Mouse (Mus musculus) forebrain, embryonic 14.5 days (tissue): Measurements from ENCODE around the gene Esrra. TPM values are rescaled to one million over a fixed set of nuclear protein-coding genes. Genes with fewer than 3 reads are reported as not detected.
A peak's percentile ranks its signal among the peaks of the same experiment; 100 is the strongest.

ENCODE experiments used
- ATAC-seq: fragments of 200-750 bp; cut with Nextera tagmentation; 2 replicates; pipeline ENCODE4 v1.8.0; 2017; ENCODE audit warnings: mild to moderate bottlenecking, moderate library complexity
- DNase-seq: peaks from one replicate; pipeline ENCODE4 v3.0.0-alpha.2; 2015; ENCODE audit warnings: low spot score
- H3K27ac ChIP-seq: fragments of 300-500 bp; sonication (generic); 2 replicates; pipeline ENCODE4 v1.5.1; 2014; ENCODE audit warnings: low read depth, mild to moderate bottlenecking, control low read depth, low read length, moderate library complexity
- H3K27me3 ChIP-seq: fragments of 300-500 bp; sonication (generic); replicated peaks from 2 replicates; pipeline ENCODE4 v1.6.1; 2014; ENCODE audit warnings: low read length, control low read depth, mixed read lengths; ENCODE audit not compliant: control insufficient read depth, insufficient read depth
- H3K36me3 ChIP-seq: fragments of 300-500 bp; sonication (generic); 2 replicates; pipeline ENCODE4 v1.6.1; 2014; ENCODE audit warnings: low read length, control low read depth; ENCODE audit not compliant: control insufficient read depth, insufficient read depth
- H3K4me1 ChIP-seq: fragments of 300-500 bp; sonication (generic); 2 replicates; pipeline ENCODE4 v1.6.1; 2014; ENCODE audit warnings: antibody characterized with exemption, low read length, control low read depth; ENCODE audit not compliant: control insufficient read depth, insufficient read depth
- H3K4me2 ChIP-seq: fragments of 300-500 bp; sonication (generic); 2 replicates; pipeline ENCODE4 v1.6.1; 2014; ENCODE audit warnings: mild to moderate bottlenecking, control low read depth, low read length
- H3K4me3 ChIP-seq: fragments of 300-500 bp; sonication (generic); 2 replicates; pipeline ENCODE4 v1.5.1; 2014; ENCODE audit warnings: low read depth, low read length, control low read depth
- H3K9ac ChIP-seq: fragments of 300-500 bp; sonication (generic); 2 replicates; pipeline ENCODE4 v1.6.1; 2014; ENCODE audit warnings: mild to moderate bottlenecking, low read length, control low read depth, moderate library complexity
- H3K9me3 ChIP-seq: fragments of 300-500 bp; sonication (generic); replicated peaks from 2 replicates; pipeline ENCODE4 v1.6.1; 2016; ENCODE audit warnings: low read length, control low read depth, mixed read lengths; ENCODE audit not compliant: control insufficient read depth
- WGBS: fragments of 180-500 bp; shearing (Covaris S2); extraction: QIAGEN DNeasy Blood & Tissue Kit; methylation state at CpG from one replicate; pipeline ENCODE4 v1.1.7; 2014; 5-methylcytosine and 5-hydroxymethylcytosine counted together
- polyA plus RNA-seq: library from polyadenylated mRNA; unstranded; fragments of >200 nt; fragmentation: Nextera tagmentation; extraction: Ambion mirVana; gene quantifications from 2 replicates; pipeline ENCODE4 v1.2.1, GENCODE M21; 2014

Esrra gene
- polyA plus RNA-seq, 1 experiment from 2014 or later = 6.3 TPM

- H3K4me3 ChIP-seq = no peak overlapping the region
- no peak overlapping the region for H3K9ac ChIP-seq
- H3K4me2 ChIP-seq = no peak overlapping the region
- H3K27ac ChIP-seq = no peak overlapping the region
- H3K9me3 ChIP-seq = no peaks in the 10 kb centered on the region
- H3K27me3 ChIP-seq = peaks cover 8% of the 10 kb centered on the region
- H3K36me3 ChIP-seq = peaks cover 16% of the 10 kb centered on the region
- 91% methylated on average over 4 of the region's 4 CpGs for WGBS
- no peak for DNase-seq
- ATAC-seq = no peak
- H3K4me1 ChIP-seq = peaks cover 19% of the 10 kb centered on the region
Observed at GRCm38 (mm10) chr19:6918321-6918720, 3.3 kb downstream of the Esrra start.

- 78% methylated on average over 4 of the region's 4 CpGs for WGBS
Observed at GRCm38 (mm10) chr19:6916496-6916895, 5.1 kb downstream of the Esrra start.

GRCm38 (mm10) chr19:6915276-6915675 lies 6.3 kb downstream of the Esrra start:
- Histone ChIP-seq H3K27me3 (no peaks in the 10 kb centered on the region), H3K4me1 (peaks cover 8% of the 10 kb centered on the region), H3K4me2 (no peak overlapping the region), H3K9me3 (no peaks in the 10 kb centered on the region), H3K4me3 (no peak overlapping the region), H3K9ac (no peak overlapping the region), H3K27ac (no peak overlapping the region), H3K36me3 (peaks cover 41% of the 10 kb centered on the region)
- 87% methylated on average over 4 of the region's 4 CpGs for WGBS
- ATAC-seq = no peak
- DNase-seq = no peak

More at GRCm38 (mm10) chr19:6916496-6916895, 5.1 kb downstream of the Esrra start:
- Histone ChIP-seq H3K4me3 (no peak overlapping the region), H3K4me2 (no peak overlapping the region), H3K27ac (no peak overlapping the region), H3K9ac (no peak overlapping the region), H3K9me3 (no peaks in the 10 kb centered on the region), H3K4me1 (peaks cover 13% of the 10 kb centered on the region), H3K27me3 (no peaks in the 10 kb centered on the region), H3K36me3 (peaks cover 34% of the 10 kb centered on the region)
- ATAC-seq (no peak), DNase-seq (no peak)

GRCm38 (mm10) chr19:6914540-6914939 lies 7.1 kb downstream of the Esrra start:
- no peak for DNase-seq
- Histone ChIP-seq H3K4me1 (peaks cover 2% of the 10 kb centered on the region; the same call in 1 of the 2 replicates), H3K9ac (no peak overlapping the region), H3K27me3 (no peaks in the 10 kb centered on the region), H3K4me3 (no peak overlapping the region), H3K4me2 (no peak overlapping the region), H3K36me3 (peaks cover 41% of the 10 kb centered on the region), H3K27ac (no peak overlapping the region), H3K9me3 (no peaks in the 10 kb centered on the region)
- 92% methylated on average over 9 of the region's 9 CpGs for WGBS
- ATAC-seq = no peak

GRCm38 (mm10) chr19:6913991-6914390 lies 7.6 kb downstream of the Esrra start:
- H3K27ac ChIP-seq = no peak overlapping the region
- 79% methylated on average over 11 of the region's 11 CpGs for WGBS
- no peak overlapping the region for H3K4me3 ChIP-seq
- DNase-seq (no peak), ATAC-seq (no peak)
- H3K36me3 ChIP-seq = peaks cover 41% of the 10 kb centered on the region
- H3K27me3 ChIP-seq = no peaks in the 10 kb centered on the region
- H3K4me2 ChIP-seq = no peak overlapping the region
- H3K9ac ChIP-seq = no peak overlapping the region
- peaks cover 3% of the 10 kb centered on the region for H3K4me1 ChIP-seq
- H3K9me3 ChIP-seq = no peaks in the 10 kb centered on the region

GRCm38 (mm10) chr19:6913036-6913435 lies 8.6 kb downstream of the Esrra start:
- ATAC-seq = no peak
- Histone ChIP-seq H3K4me2 (no peak overlapping the region), H3K27me3 (no peaks in the 10 kb centered on the region), H3K4me1 (peaks cover 11% of the 10 kb centered on the region), H3K27ac (no peak overlapping the region), H3K4me3 (no peak overlapping the region), H3K9me3 (no peaks in the 10 kb centered on the region), H3K36me3 (peaks cover 34% of the 10 kb centered on the region), H3K9ac (no peak overlapping the region)
- DNase-seq = no peak
- 89% methylated on average over 6 of the region's 6 CpGs for WGBS

- no peak overlapping the region for H3K4me3 ChIP-seq
- H3K27ac ChIP-seq = no peak overlapping the region
- H3K9me3 ChIP-seq = no peaks in the 10 kb centered on the region
- ATAC-seq = no peak
- no peak overlapping the region for H3K4me2 ChIP-seq
- DNase-seq = no peak
- H3K9ac ChIP-seq = no peak overlapping the region
- peaks cover 35% of the 10 kb centered on the region for H3K36me3 ChIP-seq
- 95% methylated on average over 15 of the region's 15 CpGs for WGBS
- H3K27me3 ChIP-seq = no peaks in the 10 kb centered on the region
- H3K4me1 ChIP-seq = peaks cover 11% of the 10 kb centered on the region
Observed at GRCm38 (mm10) chr19:6912205-6912970, 9.2 kb downstream of the Esrra start.

- peaks cover 11% of the 10 kb centered on the region for H3K4me1 ChIP-seq
- WGBS = 76% methylated on average over 19 of the region's 19 CpGs
- DNase-seq (no peak), ATAC-seq (no peak)
- peaks cover 45% of the 10 kb centered on the region for H3K36me3 ChIP-seq
- no peaks in the 10 kb centered on the region for H3K27me3 ChIP-seq
- no peak overlapping the region for H3K9ac ChIP-seq
- H3K9me3 ChIP-seq = no peaks in the 10 kb centered on the region
- peak overlapping the region; percentile 82; the same call in 1 of the 2 replicates for H3K4me2 ChIP-seq
- no peak overlapping the region for H3K27ac ChIP-seq
- H3K4me3 ChIP-seq = no peak overlapping the region
Observed at GRCm38 (mm10) chr19:6911101-6912074, 10.2 kb downstream of the Esrra start.
